Mouse (Mus musculus) gastrocnemius, postnatal 25 days (tissue): Measurements from ENCODE around the gene Vmn2r46. TPM values are rescaled to one million over a fixed set of nuclear protein-coding genes. Genes with fewer than 3 reads are reported as not detected.
"Not testable (repeated sequence)": the region's sequence is repeated elsewhere in the genome, so short reads cannot be mapped to it uniquely, and the experiment has no call there.

Experiments
- DNase-seq: peaks from one replicate; pipeline ENCODE4 v3.0.0; 2022
- long read RNA-seq, 2 experiments: library from polyadenylated mRNA; stranded (forward); transcript quantifications; one replicate each; pipeline ENCODE4 v2.0.0; 2021
- total RNA-seq, 2 experiments: library from RNA; stranded (reverse); gene quantifications; 1 replicate in 1 of 2; 2 replicates in 1 of 2; pipeline ENCODE4 v1.2.3; 2021

Gene Vmn2r46
- total RNA-seq = not detected
- long read RNA-seq, experiment 1 = 0 reads
- long read RNA-seq, experiment 2 = 0 reads

DNA sequence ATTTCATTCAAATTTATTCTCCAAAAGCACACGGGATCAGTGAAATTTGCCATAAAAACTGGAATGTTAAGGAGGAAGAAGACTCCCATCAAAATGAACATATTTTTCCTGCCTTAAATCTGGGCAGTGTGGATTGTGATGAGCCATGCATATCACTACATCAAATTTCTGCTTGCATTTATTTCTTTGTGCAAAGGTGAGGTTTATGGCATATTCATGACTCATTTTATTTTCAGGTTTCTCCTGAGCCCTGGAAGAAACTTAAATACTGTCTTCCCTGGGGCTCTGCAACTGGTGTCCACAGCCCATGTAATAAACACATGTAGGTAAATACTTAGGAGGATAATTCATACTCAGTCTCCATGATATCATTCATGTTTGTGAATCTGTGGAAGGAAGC, at the start of gene Vmn2r46:
Gene Vmn2r46 (minus strand): TSS at position 101 of the 400 bp plus-strand sequence.
- not testable (repeated sequence) for DNase-seq

Other genes with a start within 250 kb of the Vmn2r46 start
- not detected for gene Vmn2r47, start 70.8 kb upstream of the Vmn2r46 start, total RNA-seq
- gene Vmn2r48, start 183.0 kb upstream of the Vmn2r46 start, total RNA-seq = not detected
- gene Vmn2r49, start 221.7 kb upstream of the Vmn2r46 start, total RNA-seq = not detected